Mouse (Mus musculus) thymus, adult 2 months (tissue): ENCODE data around the gene Slk. TPM values are rescaled to one million over a fixed set of nuclear protein-coding genes. Genes with fewer than 3 reads are reported as not detected.

ENCODE experiments used
- DNase-seq: peaks from one replicate; pipeline ENCODE4 v3.0.0; 2021
- H3K27ac ChIP-seq: fragments of 200-500 bp; 2 replicates; pipeline ENCODE4 v1.5.1; 2012; ENCODE audit warnings: low read length, control low read depth; ENCODE audit not compliant: control insufficient read depth, insufficient read depth
- H3K27me3 ChIP-seq: fragments of 200-500 bp; 2 replicates; pipeline ENCODE4 v1.6.1; 2012; ENCODE audit warnings: mild to moderate bottlenecking, low read length, moderate library complexity, mixed read lengths; ENCODE audit not compliant: control insufficient read depth, insufficient read depth
- H3K36me3 ChIP-seq: fragments of 200-500 bp; 2 replicates; pipeline ENCODE4 v1.6.1; 2012; ENCODE audit warnings: mild to moderate bottlenecking, low read length, moderate library complexity; ENCODE audit not compliant: control insufficient read depth, insufficient read depth
- H3K4me1 ChIP-seq: fragments of 200-500 bp; replicated peaks from 2 replicates; pipeline ENCODE4 v1.6.1; 2012; ENCODE audit warnings: low read length; ENCODE audit not compliant: control insufficient read depth, insufficient read depth
- H3K4me3 ChIP-seq: fragments of 200-500 bp; 2 replicates; pipeline ENCODE4 v1.5.1; 2012; ENCODE audit warnings: mild to moderate bottlenecking, low read length, control low read depth, moderate library complexity; ENCODE audit not compliant: control insufficient read depth, insufficient read depth
- CTCF ChIP-seq: fragments of 200-500 bp; IDR thresholded peaks from 2 replicates; pipeline ENCODE4 v1.5.1; 2012; ENCODE audit warnings: mild to moderate bottlenecking, control low read depth, low read length, moderate library complexity, borderline replicate concordance; ENCODE audit not compliant: control insufficient read depth, poor library complexity, insufficient read depth; ENCODE audit errors: extremely low read depth
- POLR2A ChIP-seq: fragments of 200-500 bp; IDR thresholded peaks from 2 replicates; pipeline ENCODE4 v1.6.1; 2012; ENCODE audit warnings: mild to moderate bottlenecking, low read length, control low read depth, moderate library complexity; ENCODE audit not compliant: control insufficient read depth, poor library complexity, insufficient read depth; ENCODE audit errors: extremely low read depth
- WGBS: fragments of 180-500 bp; shearing (Covaris S2); methylation state at CpG from one replicate; pipeline ENCODE4 v1.1.7; 2018; 5-methylcytosine and 5-hydroxymethylcytosine counted together
- polyA plus RNA-seq: library from polyadenylated mRNA; depleted of rRNA; stranded (reverse); fragments of >200 nt; gene quantifications from 2 replicates; pipeline ENCODE4 v1.2.3, GENCODE M21; 2012

Slk gene
- polyA plus RNA-seq, 1 experiment: 12.2 TPM

DNA sequence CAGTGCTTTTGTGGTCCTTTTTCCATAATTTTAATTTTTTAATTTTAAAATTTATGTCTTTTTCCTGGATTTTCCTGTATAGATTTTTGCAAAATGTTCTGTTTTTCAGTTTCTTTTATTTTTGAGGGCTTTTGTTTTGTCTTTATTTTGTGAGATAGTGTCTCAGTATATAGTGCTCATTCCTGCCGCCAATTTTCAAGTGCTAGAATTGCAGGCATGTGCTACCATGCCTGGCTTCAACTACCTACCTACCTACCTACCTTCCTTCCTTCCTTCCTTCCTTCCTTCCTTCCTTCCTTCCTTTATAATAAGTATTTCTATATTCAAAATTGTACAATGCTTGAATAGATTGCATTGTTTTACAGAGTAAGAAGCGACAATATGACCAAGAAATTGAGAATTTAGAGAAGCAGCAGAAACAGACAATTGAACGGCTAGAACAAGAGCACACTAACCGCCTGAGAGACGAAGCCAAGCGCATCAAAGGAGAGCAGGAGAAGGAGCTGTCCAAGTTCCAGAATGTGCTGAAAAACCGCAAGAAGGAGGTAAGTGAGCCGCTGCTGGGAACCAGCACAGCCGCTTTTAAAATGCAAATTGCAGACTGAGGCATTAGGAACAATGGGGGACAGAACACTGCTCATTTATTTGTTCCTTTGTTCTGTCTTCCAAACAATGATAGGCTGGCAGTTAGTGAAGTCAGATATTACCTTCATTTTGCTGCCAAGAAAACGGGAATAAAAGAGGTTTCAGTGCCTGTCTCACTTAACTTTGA lies 45.6 kb downstream of the Slk start:
- Histone ChIP-seq H3K36me3 (peaks cover 43% of the 10 kb centered on the region), H3K27me3 (no peaks in the 10 kb centered on the region), H3K4me1 (no peaks in the 10 kb centered on the region), H3K4me3 (no peak overlapping the region), H3K27ac (no peak overlapping the region)
- TF ChIP-seq POLR2A (no peak), CTCF (no peak)
- 92% methylated on average over 10 of the region's 10 CpGs for WGBS
- no peak for DNase-seq

GRCm38 (mm10) chr19:47627450-47627849 lies 48.0 kb downstream of the Slk start:
- WGBS: 97% methylated on average over 10 of the region's 10 CpGs
- H3K4me1 ChIP-seq: peaks cover 4% of the 10 kb centered on the region
- H3K4me3 ChIP-seq: no peak overlapping the region
- H3K27ac ChIP-seq: no peak overlapping the region
- DNase-seq: no peak
- H3K27me3 ChIP-seq: no peaks in the 10 kb centered on the region
- no peak for TF ChIP-seq POLR2A
- no peak for TF ChIP-seq CTCF
- peaks cover 28% of the 10 kb centered on the region for H3K36me3 ChIP-seq

DNA sequence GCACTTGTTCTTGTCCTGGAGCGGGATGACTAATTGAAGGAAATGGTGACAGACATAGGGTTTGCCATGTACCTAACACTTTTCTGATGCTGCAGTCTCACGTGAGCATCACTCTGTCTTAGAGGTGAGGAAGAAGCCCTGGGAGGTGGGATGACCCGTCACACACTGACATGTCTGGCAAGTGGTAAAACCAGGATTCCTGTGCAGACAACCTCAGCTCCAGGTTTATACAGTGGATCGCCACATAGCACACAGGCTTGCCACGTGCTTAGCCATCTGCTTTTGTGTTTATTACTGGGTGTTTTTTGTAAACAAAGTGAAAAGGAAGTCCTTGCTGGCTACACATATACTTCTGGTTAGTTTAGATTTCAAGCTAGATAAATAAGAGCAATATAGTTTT lies 49.6 kb downstream of the Slk start:
- Histone ChIP-seq H3K36me3 (peaks cover 12% of the 10 kb centered on the region), H3K4me3 (no peak overlapping the region), H3K27me3 (no peaks in the 10 kb centered on the region), H3K27ac (no peak overlapping the region), H3K4me1 (peaks cover 4% of the 10 kb centered on the region)
- TF ChIP-seq POLR2A: no peak
- no peak for TF ChIP-seq CTCF
- WGBS: 96% methylated on average over 5 of the region's 5 CpGs
- DNase-seq: no peak

- WGBS: 85% methylated on average over 5 of the region's 5 CpGs
- no peak overlapping the region for H3K4me3 ChIP-seq
- H3K27me3 ChIP-seq: no peaks in the 10 kb centered on the region
- DNase-seq: no peak
- H3K4me1 ChIP-seq: peaks cover 4% of the 10 kb centered on the region
- H3K27ac ChIP-seq: no peak overlapping the region
- TF ChIP-seq POLR2A (no peak), CTCF (no peak)
- peaks cover 7% of the 10 kb centered on the region for H3K36me3 ChIP-seq
These were observed 50.9 kb downstream of the Slk start for GRCm38 (mm10) chr19:47630381-47630780.

DNA sequence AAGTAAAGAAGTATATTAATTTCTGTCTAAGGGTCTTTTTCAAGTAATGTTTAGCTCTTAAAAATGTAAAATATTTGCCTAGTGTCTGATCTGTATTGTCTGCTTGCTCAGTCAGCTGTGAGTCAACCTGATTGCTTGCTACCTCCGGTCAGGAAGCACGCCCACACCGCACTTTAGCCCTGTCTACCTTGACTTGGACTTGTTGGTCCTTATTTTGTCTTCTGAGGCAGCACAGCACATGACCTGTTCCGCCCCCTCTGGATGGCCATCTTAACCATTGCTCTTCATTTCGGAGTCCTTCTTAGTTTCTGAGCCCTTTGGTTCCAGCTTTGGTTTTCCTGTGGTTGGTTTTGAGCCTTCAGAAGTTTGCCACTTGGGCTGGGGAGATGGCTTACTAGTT lies 52.3 kb downstream of the Slk start:
- TF ChIP-seq POLR2A: no peak
- TF ChIP-seq CTCF: no peak
- DNase-seq: no peak
- H3K27ac ChIP-seq: no peak overlapping the region
- no peak overlapping the region for H3K4me3 ChIP-seq
- peaks cover 4% of the 10 kb centered on the region for H3K4me1 ChIP-seq
- peaks cover under 1% of the 10 kb centered on the region; the same call in 1 of the 2 replicates for H3K36me3 ChIP-seq
- WGBS: 60% methylated on average over 5 of the region's 5 CpGs
- no peaks in the 10 kb centered on the region for H3K27me3 ChIP-seq

GRCm38 (mm10) chr19:47635380-47635779 lies 55.9 kb downstream of the Slk start:
- no peak for TF ChIP-seq POLR2A
- no peak for TF ChIP-seq CTCF
- no peak for DNase-seq
- peaks cover 22% of the 10 kb centered on the region for H3K36me3 ChIP-seq
- 99% methylated on average over 4 of the region's 4 CpGs for WGBS
- no peak overlapping the region for H3K27ac ChIP-seq
- peaks cover 4% of the 10 kb centered on the region for H3K4me1 ChIP-seq
- no peaks in the 10 kb centered on the region for H3K27me3 ChIP-seq
- no peak overlapping the region for H3K4me3 ChIP-seq

- Histone ChIP-seq H3K4me1 (no peaks in the 10 kb centered on the region), H3K27me3 (no peaks in the 10 kb centered on the region), H3K4me3 (no peak overlapping the region), H3K36me3 (peaks cover 19% of the 10 kb centered on the region), H3K27ac (no peak overlapping the region)
- DNase-seq: no peak
- TF ChIP-seq POLR2A: no peak
- TF ChIP-seq CTCF: no peak
- 96% methylated on average over 2 of the region's 2 CpGs for WGBS
These were observed 64.4 kb downstream of the Slk start for GRCm38 (mm10) chr19:47643910-47644309.
